Mouse (Mus musculus) C2C12 (cell line): ENCODE data around the gene Tbc1d2.

Experiments
- CEBPB ChIP-seq: IDR thresholded peaks from one replicate; pipeline ENCODE4 v1.6.1; 2011; ENCODE audit warnings: low read depth, mild to moderate bottlenecking, control low read depth, moderate library complexity
- CTCF ChIP-seq: IDR thresholded peaks from one replicate; pipeline ENCODE4 v1.5.1; 2011; ENCODE audit not compliant: control insufficient read depth, insufficient read depth, insufficient read length
- MYOD1 ChIP-seq: IDR thresholded peaks from one replicate; pipeline ENCODE4 v1.6.1; 2011; ENCODE audit warnings: low read depth; ENCODE audit not compliant: control insufficient read depth, insufficient read length
- USF1 ChIP-seq: IDR thresholded peaks from one replicate; pipeline ENCODE4 v1.6.1; 2011; ENCODE audit warnings: low read depth, mild to moderate bottlenecking, control low read depth, moderate library complexity

DNA sequence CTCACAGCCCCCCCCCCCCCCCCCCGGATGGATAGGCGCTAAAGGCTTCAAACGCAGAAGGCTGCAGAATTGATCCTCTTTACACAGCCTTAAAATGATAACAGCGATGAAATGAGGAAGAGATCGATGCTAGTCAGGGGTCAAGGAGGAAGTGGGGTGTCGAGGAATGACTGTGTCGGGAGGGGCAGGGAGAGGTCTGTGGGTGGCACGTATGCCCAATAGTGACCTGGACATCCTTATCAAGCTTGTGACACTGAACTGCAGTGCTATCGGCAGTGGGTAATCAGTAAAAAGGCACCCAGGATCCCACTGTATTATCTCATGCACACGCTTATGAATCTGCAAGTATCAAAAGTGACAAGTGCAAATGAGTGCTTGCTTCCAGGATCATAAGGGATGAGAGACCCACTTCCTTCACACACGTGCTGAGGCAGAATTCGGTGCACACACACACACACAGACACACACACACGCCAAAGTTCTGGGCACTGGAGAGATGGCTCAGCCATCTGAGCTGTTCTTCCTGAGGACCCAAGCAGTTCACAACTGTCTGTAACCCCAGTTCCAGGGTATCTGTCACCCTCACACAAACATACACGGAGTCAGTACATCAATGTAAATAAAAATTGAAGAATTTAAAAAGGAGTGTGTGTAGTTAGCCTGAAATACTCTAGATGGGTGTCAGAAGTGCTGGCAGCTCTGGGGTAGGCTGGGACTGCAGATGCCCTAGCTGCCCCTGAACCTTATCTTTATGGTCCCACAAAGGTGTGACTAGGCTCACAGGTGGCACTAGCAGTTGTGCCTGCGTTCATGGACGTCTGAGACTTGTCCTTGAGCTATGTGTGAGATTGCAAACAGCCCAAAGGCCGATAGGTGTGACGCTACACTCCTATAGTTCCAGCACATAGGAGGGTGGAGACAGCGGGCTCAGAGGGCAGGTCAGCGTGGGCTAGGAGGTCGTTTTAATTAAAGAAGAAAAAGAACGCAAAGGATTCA, 91.0 kb downstream of the Tbc1d2 start:
- TF ChIP-seq CTCF, result no peak
- TF ChIP-seq MYOD1, result no peak
- no peak for TF ChIP-seq USF1
- no peak for TF ChIP-seq CEBPB
